Mouse (Mus musculus) adrenal gland, postnatal 4 days (tissue): ENCODE measurements at regions not wholly inside any gene's neighbourhood (a gene's known extent, or its start where the extent isn't known, plus 50 kb on each side); places are given as distances from the start of the nearest gene placed in this dataset. TPM values are rescaled to one million over a fixed set of nuclear protein-coding genes. Genes with fewer than 3 reads are reported as not detected.

Source experiments
- microRNA-seq: library from miRNA; unstranded; fragments of <30 nt; microRNA quantifications from one replicate; pipeline ENCODE4 v1.2.0, GENCODE M21; 2021

Small RNAs in the stretch of these regions (microRNA-seq; reads per million reads assigned to microRNA genes)
- gene Mir5118: not detected
